Mouse (Mus musculus): ENCODE measurements at regions not wholly inside any gene's neighbourhood (a gene's known extent, or its start where the extent isn't known, plus 50 kb on each side); places are given as distances from the start of the nearest gene placed in this dataset.

GRCm38 (mm10) chr19:60344911-60345310 lies 118.4 kb upstream of the Fam204a start:
- TF ChIP-seq POLR2A (IDR thresholded peaks at IDR 0.05; ENCODE audit: low read depth, low read length) = no peak
- TF ChIP-seq CTCF (IDR thresholded peaks at IDR 0.05; ENCODE audit: extremely low read depth, insufficient read depth, insufficient read length, insufficient replicate concordance) = no peak

Measured in spleen, adult 2 months (tissue).